Mouse (Mus musculus) thymus, postnatal 14 days (tissue): Measurements from ENCODE around the gene Cfhr1.

Experiments
- DNase-seq: peaks from one replicate; pipeline ENCODE4 v3.0.0; 2021

Gene Cfhr1

DNA sequence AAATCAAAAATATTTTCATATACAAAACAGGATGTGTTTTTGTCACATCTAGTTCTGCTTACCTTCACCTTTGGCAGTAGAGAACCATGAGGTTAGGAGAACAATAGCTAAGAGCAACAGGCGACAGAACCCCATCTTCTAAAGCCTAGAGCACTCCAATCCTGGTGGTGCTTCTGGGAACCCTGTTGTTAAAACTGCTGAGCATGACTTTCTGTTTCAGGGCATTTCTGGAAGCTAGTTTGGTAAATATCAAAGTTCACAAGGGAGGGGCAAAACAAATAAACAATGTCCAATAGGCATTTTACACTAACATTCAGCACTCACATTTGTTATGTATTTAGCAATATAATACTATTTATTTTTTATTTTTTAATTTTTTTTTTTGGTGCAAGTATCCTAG is at the start of gene Cfhr1:
TSS of gene Cfhr1 (minus strand) at position 249 of the 400 bp plus-strand sequence.
- DNase-seq = no peak

DNA sequence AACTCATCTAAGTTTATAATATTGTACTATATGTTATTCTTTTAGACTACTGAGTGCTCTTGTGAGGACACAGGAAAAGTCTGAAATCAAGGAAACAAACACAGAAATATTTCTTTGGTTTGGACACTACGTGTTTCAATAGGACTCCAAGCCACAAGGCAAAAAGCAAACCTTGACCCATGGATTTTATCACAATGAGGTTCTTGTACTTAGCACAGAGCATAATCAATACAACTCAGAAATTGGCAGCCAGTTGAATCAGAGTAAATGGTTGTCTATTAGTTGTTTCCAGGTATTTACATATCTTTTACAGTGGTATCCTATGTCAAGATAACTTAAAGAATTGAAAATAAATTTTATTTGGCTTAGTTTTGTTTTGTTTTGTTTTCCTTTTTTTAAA is 8.8 kb downstream of the Cfhr1 start:
- no peak for DNase-seq

GRCm38 (mm10) chr1:139548536-139548935 is 11.5 kb downstream of the Cfhr1 start:
- DNase-seq = no peak

DNA sequence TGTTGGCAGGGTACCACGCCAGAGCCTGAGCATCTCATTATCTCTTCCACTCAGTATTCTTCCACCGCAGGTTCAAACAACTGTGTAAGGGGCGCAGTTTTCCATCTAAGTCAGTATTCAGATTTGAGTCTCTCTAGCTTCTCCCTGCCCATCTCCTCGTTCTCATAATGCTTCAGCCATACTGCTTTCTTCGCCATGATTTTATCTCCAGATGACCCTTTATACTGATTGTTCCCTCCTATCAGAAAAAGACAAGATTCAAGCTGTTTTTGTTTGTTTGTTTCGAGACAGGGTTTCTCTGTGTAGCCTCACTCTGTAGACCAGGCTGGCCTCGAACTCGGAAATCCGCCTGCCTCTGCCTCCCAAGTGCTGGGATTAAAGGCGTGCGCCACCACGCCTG is 45.5 kb downstream of the Cfhr1 start:
- no peak for DNase-seq

DNA sequence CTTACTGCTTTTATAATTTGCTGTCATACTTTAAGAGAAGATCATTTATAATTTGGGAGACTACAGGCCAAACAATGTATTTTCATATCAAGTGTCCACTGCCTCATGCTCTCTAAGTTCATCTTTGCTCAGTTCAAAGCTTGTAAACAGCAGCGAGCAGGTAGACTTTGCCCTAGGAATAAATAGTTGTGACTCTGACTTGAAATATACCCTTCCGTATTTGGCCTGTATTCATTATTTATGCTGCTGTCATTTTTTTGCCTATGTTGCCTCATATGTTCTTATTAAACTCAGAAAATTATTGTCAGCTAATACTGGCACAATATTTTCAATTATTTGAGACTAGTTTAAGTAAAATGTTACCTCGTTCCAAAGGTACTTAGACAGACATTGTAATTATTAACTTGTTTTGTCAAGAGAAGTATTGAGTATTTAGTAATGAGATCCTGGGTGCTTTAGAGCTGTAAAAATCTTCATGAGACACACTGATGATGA is 58.8 kb downstream of the Cfhr1 start, which contains the start of gene F13b:
TSS of gene F13b (plus strand) at position 445 of the 495 bp plus-strand sequence.
- no peak for DNase-seq

GRCm38 (mm10) chr1:139499751-139500150 is 60.3 kb downstream of the Cfhr1 start:
- no peak for DNase-seq
